Mouse (Mus musculus): ENCODE measurements at regions not wholly inside any gene's neighbourhood (a gene's known extent, or its start where the extent isn't known, plus 50 kb on each side); places are given as distances from the start of the nearest gene placed in this dataset.
"Not testable (repeated sequence)": the region's sequence is repeated elsewhere in the genome, so short reads cannot be mapped to it uniquely, and the experiment has no call there.

DNA sequence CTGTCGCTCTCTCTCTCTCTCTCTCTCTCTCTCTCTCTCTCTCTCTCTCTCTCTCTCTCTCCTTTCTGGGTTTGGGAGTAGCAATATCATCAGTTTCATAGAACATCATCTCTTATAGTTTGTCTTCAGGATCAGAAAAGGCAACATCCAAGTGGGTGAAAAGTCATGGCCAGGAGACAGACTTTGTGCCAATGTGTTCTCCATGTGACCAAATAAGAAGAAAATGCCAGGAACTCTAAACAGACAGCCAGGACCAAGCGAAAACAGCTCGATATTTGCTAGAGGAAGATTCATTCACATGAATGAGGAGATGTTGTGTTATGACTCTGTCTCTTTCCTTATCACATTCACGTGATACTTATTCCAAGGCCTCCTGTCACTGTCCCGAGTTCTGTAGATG is 1332.8 kb upstream of the A1bg start:
- Histone ChIP-seq H3K4me3 (ENCODE audit: low read depth, low read length) (no peak overlapping the region), H3K4me1 (ENCODE audit: control insufficient read depth, insufficient read depth, insufficient read length, low read length) (no peaks in the 10 kb centered on the region), H3K27ac (ENCODE audit: insufficient read depth, low read depth, low read length) (no peak overlapping the region), H3K27me3 (ENCODE audit: control insufficient read depth, insufficient read depth, low read length) (no peaks in the 10 kb centered on the region), H3K36me3 (ENCODE audit: control insufficient read depth, insufficient read depth, low read length) (no peaks in the 10 kb centered on the region)
- WGBS = 91% methylated on average over 5 of the region's 5 CpGs
- TF ChIP-seq CTCF (IDR thresholded peaks at IDR 0.05; ENCODE audit: extremely low read depth, insufficient read length, insufficient replicate concordance, low read depth, low read length) = no peak
- no peak for TF ChIP-seq POLR2A (IDR thresholded peaks at IDR 0.05; ENCODE audit: low read depth, low read length)

DNA sequence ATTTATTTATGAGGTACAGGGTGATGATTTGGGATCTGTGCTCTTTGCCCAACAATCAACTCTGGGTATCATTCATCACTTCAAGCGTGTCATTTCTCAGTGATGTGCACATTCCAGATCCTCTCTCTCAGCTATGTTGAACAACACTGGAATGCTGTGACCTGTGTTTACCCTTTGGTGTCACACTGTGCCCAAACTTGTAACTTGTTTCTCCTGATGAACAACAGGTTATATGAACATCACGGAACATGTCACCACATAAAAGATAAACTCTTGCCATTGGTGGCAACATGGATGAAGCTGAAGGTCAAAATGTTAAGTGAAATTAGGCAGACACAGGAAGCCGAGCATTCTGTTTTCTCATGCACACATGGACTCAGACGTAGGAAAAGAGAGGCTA is 1330.9 kb upstream of the A1bg start:
- H3K27me3 ChIP-seq (ENCODE audit: control insufficient read depth, insufficient read depth, low read length) = no peaks in the 10 kb centered on the region
- no peaks in the 10 kb centered on the region for H3K36me3 ChIP-seq (ENCODE audit: control insufficient read depth, insufficient read depth, low read length)
- no peak overlapping the region for H3K27ac ChIP-seq (ENCODE audit: insufficient read depth, low read depth, low read length)
- no peaks in the 10 kb centered on the region for H3K4me1 ChIP-seq (ENCODE audit: control insufficient read depth, insufficient read depth, insufficient read length, low read length)
- WGBS = 89% methylated on average over 4 of the region's 4 CpGs
- no peak overlapping the region for H3K4me3 ChIP-seq (ENCODE audit: low read depth, low read length)
- TF ChIP-seq POLR2A (IDR thresholded peaks at IDR 0.05; ENCODE audit: low read depth, low read length) = no peak
- TF ChIP-seq CTCF (IDR thresholded peaks at IDR 0.05; ENCODE audit: extremely low read depth, insufficient read length, insufficient replicate concordance, low read depth, low read length) = no peak

DNA sequence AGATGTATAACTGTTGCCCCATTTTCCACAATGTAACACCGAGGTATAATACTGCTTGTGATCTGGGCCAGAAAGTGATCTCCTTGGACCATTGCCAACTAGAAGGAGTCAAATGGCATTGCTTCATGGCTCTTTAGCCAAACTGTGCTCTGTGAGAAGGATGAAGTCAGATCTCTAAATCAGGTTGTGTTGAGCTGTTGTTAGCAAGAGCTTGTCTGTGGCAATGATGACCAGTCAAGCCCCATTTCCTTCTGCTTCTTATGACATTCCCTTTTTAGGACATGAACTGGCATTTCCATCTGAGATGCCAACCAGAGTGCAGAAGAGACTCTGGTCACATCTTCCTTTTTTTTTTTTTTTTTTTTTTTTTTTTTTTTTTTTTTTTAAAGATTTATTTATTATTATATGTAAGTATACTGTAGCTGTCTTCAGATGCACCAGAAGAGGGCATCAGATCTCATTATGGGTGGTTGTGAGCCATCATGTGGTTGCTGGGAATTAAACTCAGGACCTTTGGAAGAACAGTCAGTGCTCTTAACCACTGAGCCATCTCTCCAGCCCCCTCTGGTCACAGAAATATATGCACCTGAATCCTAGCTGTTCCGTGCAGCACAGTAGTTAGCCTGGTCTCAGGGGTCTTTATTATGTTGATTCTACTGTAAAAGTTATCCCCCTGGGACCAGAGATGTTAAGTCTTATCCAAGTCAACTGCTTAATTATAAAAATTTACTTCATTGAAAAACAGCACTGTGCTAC is 1329.4 kb upstream of the A1bg start:
- 90% methylated on average over 2 of the region's 2 CpGs for WGBS
- H3K4me3 ChIP-seq (ENCODE audit: low read depth, low read length); H3K27ac ChIP-seq (ENCODE audit: insufficient read depth, low read depth, low read length); H3K27me3 ChIP-seq (ENCODE audit: control insufficient read depth, insufficient read depth, low read length); H3K36me3 ChIP-seq (ENCODE audit: control insufficient read depth, insufficient read depth, low read length); H3K4me1 ChIP-seq (ENCODE audit: control insufficient read depth, insufficient read depth, insufficient read length, low read length): not testable (repeated sequence)

DNA sequence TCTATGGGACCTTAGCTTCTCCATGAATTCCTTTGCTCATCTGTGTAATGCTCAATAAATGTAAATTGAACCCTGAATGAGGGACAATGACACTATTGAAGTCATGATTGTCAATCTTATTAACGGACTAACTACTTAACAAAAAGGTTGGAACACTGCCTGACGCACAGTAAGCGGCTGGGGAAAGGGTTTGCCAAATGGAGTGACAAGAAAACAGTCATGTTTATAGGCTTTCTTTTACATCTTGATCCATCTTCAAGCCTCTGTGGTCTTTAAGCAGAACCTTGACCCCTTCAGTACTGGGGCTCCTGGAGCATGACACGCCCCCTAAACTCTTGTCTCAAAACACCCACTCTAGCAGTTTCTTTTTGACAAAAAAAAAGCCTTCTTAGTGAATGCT is 1326.6 kb upstream of the A1bg start:
- H3K4me3 ChIP-seq (ENCODE audit: low read depth, low read length) = no peak overlapping the region
- H3K4me1 ChIP-seq (ENCODE audit: control insufficient read depth, insufficient read depth, insufficient read length, low read length) = no peaks in the 10 kb centered on the region
- H3K36me3 ChIP-seq (ENCODE audit: control insufficient read depth, insufficient read depth, low read length) = no peaks in the 10 kb centered on the region
- 90% methylated on average over 4 of the region's 4 CpGs for WGBS
- H3K27ac ChIP-seq (ENCODE audit: insufficient read depth, low read depth, low read length) = no peak overlapping the region
- H3K27me3 ChIP-seq (ENCODE audit: control insufficient read depth, insufficient read depth, low read length) = no peaks in the 10 kb centered on the region
- no peak for TF ChIP-seq POLR2A (IDR thresholded peaks at IDR 0.05; ENCODE audit: low read depth, low read length)
- no peak for TF ChIP-seq CTCF (IDR thresholded peaks at IDR 0.05; ENCODE audit: extremely low read depth, insufficient read length, insufficient replicate concordance, low read depth, low read length)

- TF ChIP-seq CTCF (IDR thresholded peaks at IDR 0.05; ENCODE audit: extremely low read depth, insufficient read length, insufficient replicate concordance, low read depth, low read length) (no peak), POLR2A (IDR thresholded peaks at IDR 0.05; ENCODE audit: low read depth, low read length) (no peak)
- Histone ChIP-seq H3K27ac (ENCODE audit: insufficient read depth, low read depth, low read length) (no peak overlapping the region), H3K4me3 (ENCODE audit: low read depth, low read length) (no peak overlapping the region), H3K36me3 (ENCODE audit: control insufficient read depth, insufficient read depth, low read length) (no peaks in the 10 kb centered on the region), H3K27me3 (ENCODE audit: control insufficient read depth, insufficient read depth, low read length) (no peaks in the 10 kb centered on the region), H3K4me1 (ENCODE audit: control insufficient read depth, insufficient read depth, insufficient read length, low read length) (no peaks in the 10 kb centered on the region)
- WGBS = 94% methylated on average over 4 of the region's 4 CpGs
Measured at GRCm38 (mm10) chr15:62246561-62247079, 1323.8 kb upstream of the A1bg start.

- TF ChIP-seq POLR2A (IDR thresholded peaks at IDR 0.05; ENCODE audit: low read depth, low read length) (no peak), CTCF (IDR thresholded peaks at IDR 0.05; ENCODE audit: extremely low read depth, insufficient read length, insufficient replicate concordance, low read depth, low read length) (no peak)
- no peak overlapping the region for H3K4me3 ChIP-seq (ENCODE audit: low read depth, low read length)
- H3K4me1 ChIP-seq (ENCODE audit: control insufficient read depth, insufficient read depth, insufficient read length, low read length) = no peaks in the 10 kb centered on the region
- WGBS = 89% methylated on average over 1 of the region's 1 CpGs
- H3K36me3 ChIP-seq (ENCODE audit: control insufficient read depth, insufficient read depth, low read length) = no peaks in the 10 kb centered on the region
- no peaks in the 10 kb centered on the region for H3K27me3 ChIP-seq (ENCODE audit: control insufficient read depth, insufficient read depth, low read length)
- H3K27ac ChIP-seq (ENCODE audit: insufficient read depth, low read depth, low read length) = no peak overlapping the region
Measured at GRCm38 (mm10) chr15:62245237-62245636, 1322.4 kb upstream of the A1bg start.

- 93% methylated on average over 3 of the region's 3 CpGs for whole genome bisulfite sequencing
- Histone ChIP-seq H3K27me3 (ENCODE audit: control insufficient read depth, insufficient read depth, low read length) (no peaks in the 10 kb centered on the region), H3K4me1 (ENCODE audit: control insufficient read depth, insufficient read depth, insufficient read length, low read length) (no peaks in the 10 kb centered on the region), H3K36me3 (ENCODE audit: control insufficient read depth, insufficient read depth, low read length) (no peaks in the 10 kb centered on the region), H3K4me3 (ENCODE audit: low read depth, low read length) (no peak overlapping the region), H3K27ac (ENCODE audit: insufficient read depth, low read depth, low read length) (no peak overlapping the region)
- TF ChIP-seq POLR2A (IDR thresholded peaks at IDR 0.05; ENCODE audit: low read depth, low read length) (no peak), CTCF (IDR thresholded peaks at IDR 0.05; ENCODE audit: extremely low read depth, insufficient read length, insufficient replicate concordance, low read depth, low read length) (no peak)
Measured at GRCm38 (mm10) chr15:62244819-62245218, 1322.0 kb upstream of the A1bg start.

Data from small intestine, adult 2 months (tissue).